Mouse (Mus musculus): ENCODE measurements around the gene Ppp1r3e. TPM values are rescaled to one million over a fixed set of nuclear protein-coding genes. Genes with fewer than 3 reads are reported as not detected.

Ppp1r3e gene
- 1.5 and 1.6 TPM in 2 replicates for polyA plus RNA-seq (2014; fragmentation: Nextera tagmentation; extraction: Ambion mirVana)

DNA sequence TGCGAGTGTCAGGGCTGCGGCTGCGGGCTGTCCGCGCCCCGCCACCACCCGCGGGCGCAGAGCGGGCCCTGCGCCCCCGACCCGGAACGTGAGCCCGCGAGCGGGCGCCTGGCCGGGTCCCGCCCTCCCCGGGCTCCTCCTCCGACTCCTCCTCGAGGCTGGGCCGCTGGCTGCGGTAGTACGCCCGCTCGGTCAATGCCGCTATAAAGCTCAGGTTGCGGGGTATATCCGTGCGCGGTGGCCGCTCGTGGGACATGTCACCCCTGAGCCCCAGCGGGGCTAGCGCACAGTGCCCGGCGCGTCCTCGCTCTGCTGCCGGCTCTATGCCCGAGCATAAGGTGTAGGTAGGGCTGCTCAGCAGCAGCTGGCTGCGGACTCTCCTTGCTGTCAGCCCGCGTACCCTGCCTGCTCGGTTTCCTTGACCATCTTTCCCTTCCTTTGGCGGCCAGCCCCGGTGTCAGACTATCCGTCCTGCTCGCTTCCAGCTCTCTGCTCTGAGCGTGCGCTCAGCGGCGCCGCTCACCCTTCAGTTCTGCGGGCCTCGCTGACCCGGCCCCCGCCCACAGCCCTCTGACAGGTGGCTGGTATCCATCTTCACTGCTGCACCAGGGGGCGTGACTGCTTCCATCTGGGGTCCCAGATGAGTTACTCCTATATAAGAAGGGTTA is at the start of gene Ppp1r3e:
Ppp1r3e (minus strand) TSS at position 503 of the 668 bp plus-strand sequence.
- Histone ChIP-seq H3K9ac (peak within 1 kb of the TSS; percentile 72), H3K27ac (ENCODE audit: low read depth) (peak within 1 kb of the TSS; percentile 55), H3K9me3 (ENCODE audit: low read depth, low read length) (no peaks in the 10 kb centered on the region), H3K4me2 (peak within 1 kb of the TSS; percentile 99), H3K4me1 (ENCODE audit: insufficient read depth) (peaks cover 6% of the 10 kb centered on the region; the same call in 1 of the 2 replicates), H3K27me3 (ENCODE audit: insufficient read depth, low read length) (peaks cover 22% of the 10 kb centered on the region), H3K36me3 (ENCODE audit: insufficient read depth) (no peaks in the 10 kb centered on the region), H3K4me3 (ENCODE audit: low read depth, low read length) (peak within 1 kb of the TSS; percentile 71)
- ATAC-seq (ENCODE audit: insufficient read depth): peak; percentile 80
- no peak for TF ChIP-seq CTCF (IDR thresholded peaks at IDR 0.05; ENCODE audit: low read depth)
- WGBS: under 1% methylated on average over 52 of the region's 61 CpGs
- DNase-seq: peak; percentile 70

DNA sequence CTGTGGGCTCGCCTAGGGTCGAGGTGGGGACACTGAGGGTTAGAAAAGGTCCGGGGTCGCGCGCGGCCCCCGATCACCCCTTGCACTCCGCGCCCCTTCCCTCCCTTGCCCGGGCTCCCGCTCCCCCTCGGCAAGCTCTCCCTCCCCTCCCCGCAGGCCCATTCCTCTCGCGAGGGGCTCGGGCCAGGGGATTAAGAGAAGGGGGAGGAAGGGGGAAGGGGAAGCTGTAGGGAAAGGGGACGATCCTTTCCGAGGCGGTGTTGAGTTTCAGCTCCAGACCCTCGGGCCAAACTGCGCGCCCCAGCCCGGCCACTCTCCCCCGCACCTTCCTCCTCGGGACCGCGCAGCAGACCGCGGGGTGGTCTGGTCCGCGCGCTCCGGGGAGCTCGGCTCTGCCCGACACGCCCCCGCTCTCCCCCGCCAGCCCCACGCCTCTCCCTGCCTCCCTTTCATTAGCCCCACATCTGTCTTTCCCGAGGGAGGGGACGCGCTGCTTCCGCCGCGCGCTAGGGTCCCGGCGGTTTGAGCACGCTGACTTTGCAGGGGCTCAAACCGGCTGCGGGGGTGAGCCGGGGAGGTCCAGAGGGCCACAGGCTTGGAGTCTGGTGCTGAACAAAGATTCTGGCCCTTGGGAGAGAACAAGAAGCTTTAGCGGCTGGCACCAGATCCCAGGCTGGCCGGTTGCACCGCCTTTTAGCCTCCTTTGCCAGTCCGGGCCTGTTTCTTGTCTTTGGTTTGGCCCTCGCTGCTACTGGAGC is 49.2 kb upstream of the Ppp1r3e start:
- Histone ChIP-seq H3K4me1 (ENCODE audit: insufficient read depth) (no peaks in the 10 kb centered on the region; the same call in 1 of the 2 replicates), H3K4me3 (ENCODE audit: low read depth, low read length) (peak overlapping the region; percentile 56), H3K27ac (ENCODE audit: low read depth) (peak overlapping the region; percentile 99), H3K9me3 (ENCODE audit: low read depth, low read length) (no peaks in the 10 kb centered on the region), H3K4me2 (peak overlapping the region; percentile 87), H3K36me3 (ENCODE audit: insufficient read depth) (no peaks in the 10 kb centered on the region; the same call in 1 of the 2 replicates), H3K27me3 (ENCODE audit: insufficient read depth, low read length) (peaks cover 7% of the 10 kb centered on the region; the same call in 1 of the 2 replicates), H3K9ac (peak overlapping the region; percentile 90)
- ATAC-seq (ENCODE audit: insufficient read depth): peak; percentile 83
- whole genome bisulfite sequencing: under 1% methylated on average over 54 of the region's 58 CpGs
- no peak for TF ChIP-seq CTCF (IDR thresholded peaks at IDR 0.05; ENCODE audit: low read depth)
- DNase-seq: peak; percentile 89

DNA sequence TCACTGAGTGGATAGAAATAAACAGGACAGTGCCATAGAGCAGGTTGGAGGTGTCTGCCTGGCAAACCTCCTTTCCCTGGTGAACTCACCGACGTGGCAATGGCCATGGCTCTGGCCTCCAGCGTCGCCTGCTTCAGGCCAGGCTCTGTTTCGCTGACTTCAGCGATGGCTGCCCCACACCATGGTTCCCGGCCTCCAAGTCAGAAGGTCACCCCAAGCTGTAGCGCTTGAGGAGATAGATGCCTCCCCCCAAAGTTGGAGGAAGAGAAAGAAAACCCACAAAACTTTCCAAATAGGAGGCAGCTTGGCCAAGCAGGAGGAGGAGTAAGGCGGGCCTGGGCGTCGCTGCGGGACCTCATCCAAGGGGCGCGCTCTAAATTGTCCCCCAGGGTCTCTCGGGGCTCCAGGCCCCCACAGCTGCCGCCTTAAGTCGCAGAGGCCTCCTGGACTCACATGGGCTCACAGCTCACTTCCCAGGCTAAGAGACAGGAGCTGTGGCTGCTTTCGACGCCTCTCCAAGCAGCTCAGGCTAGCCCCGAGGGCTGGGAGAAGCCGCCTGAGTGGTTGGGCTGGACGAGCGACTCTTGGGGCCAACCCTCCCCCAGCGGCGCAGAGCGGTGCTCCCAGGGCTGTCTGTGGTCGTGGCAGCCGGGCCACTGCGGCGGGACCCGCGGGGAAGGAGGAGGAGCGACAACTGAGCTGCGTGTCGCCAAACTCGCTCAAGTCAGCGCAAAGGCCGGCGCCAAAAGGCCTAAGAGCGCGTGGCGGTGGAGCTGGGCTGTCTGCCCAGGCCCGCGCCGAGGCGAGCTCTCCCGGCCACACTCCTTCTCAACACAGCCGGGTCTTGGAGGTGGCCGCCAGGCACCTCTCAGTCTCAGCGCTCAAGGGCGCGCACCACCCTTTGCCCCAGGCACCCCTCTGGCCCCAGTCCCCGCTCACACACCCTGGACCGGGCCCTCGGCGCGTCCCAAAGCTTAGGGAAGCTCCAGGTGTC is 48.3 kb upstream of the Ppp1r3e start, which contains the start of gene Efs:
Efs (minus strand) TSS at position 778 of the 994 bp plus-strand sequence.
- Histone ChIP-seq H3K9me3 (ENCODE audit: low read depth, low read length) (no peaks in the 10 kb centered on the region), H3K9ac (peak within 1 kb of the TSS; percentile 90), H3K4me2 (peak within 1 kb of the TSS; percentile 87), H3K36me3 (ENCODE audit: insufficient read depth) (peaks cover 7% of the 10 kb centered on the region), H3K4me3 (ENCODE audit: low read depth, low read length) (peak within 1 kb of the TSS; percentile 56), H3K27me3 (ENCODE audit: insufficient read depth, low read length) (peaks cover 7% of the 10 kb centered on the region; the same call in 1 of the 2 replicates), H3K4me1 (ENCODE audit: insufficient read depth) (no peaks in the 10 kb centered on the region; the same call in 1 of the 2 replicates), H3K27ac (ENCODE audit: low read depth) (peak within 1 kb of the TSS; percentile 99)
- peak; percentile 84 for DNase-seq
- 1% methylated on average over 50 of the region's 57 CpGs for WGBS
- no peak for TF ChIP-seq CTCF (IDR thresholded peaks at IDR 0.05; ENCODE audit: low read depth)
- peak; percentile 71 for ATAC-seq (ENCODE audit: insufficient read depth)

DNA sequence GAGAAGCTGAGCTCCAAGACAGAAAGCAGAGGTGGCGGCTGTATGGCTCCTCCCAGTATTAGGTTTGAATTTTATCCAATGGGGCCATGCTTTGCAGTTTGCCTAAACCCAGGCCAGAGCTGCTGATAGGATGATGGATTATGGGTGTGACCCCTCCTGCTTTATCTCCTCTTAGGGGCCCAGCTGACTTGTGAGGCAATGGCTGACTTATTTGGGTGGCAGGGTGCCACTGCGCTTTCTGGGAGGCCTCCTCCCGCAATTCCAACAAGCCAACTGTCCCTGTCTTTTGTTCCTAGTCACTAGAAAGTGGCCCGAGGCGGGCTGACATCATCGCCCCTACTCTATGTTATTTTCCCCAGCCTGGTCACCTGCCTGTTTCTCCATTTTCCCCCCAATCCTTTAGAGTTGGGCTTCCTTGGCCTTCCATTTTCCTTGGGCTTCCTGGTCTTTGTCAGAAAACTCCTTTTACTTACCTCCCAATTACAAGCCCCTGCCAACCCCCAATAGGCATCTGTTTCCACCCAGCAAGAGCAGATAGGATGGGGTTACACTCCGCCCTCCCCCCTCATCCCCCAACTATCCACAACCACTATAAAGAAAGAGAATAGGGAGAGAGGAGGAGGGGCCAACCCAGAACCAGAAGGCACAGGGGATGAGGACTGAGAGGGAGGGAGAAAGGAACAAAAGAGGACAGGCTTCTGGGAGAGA is 47.4 kb upstream of the Ppp1r3e start:
- Histone ChIP-seq H3K4me3 (ENCODE audit: low read depth, low read length) (peak overlapping the region; percentile 56), H3K4me2 (peak overlapping the region; percentile 87), H3K36me3 (ENCODE audit: insufficient read depth) (peaks cover 15% of the 10 kb centered on the region), H3K4me1 (ENCODE audit: insufficient read depth) (no peaks in the 10 kb centered on the region; the same call in 1 of the 2 replicates), H3K27ac (ENCODE audit: low read depth) (peak overlapping the region; percentile 99), H3K27me3 (ENCODE audit: insufficient read depth, low read length) (peaks cover 7% of the 10 kb centered on the region; the same call in 1 of the 2 replicates), H3K9ac (peak overlapping the region; percentile 90), H3K9me3 (ENCODE audit: low read depth, low read length) (no peaks in the 10 kb centered on the region)
- TF ChIP-seq CTCF (IDR thresholded peaks at IDR 0.05; ENCODE audit: low read depth): no peak
- ATAC-seq (ENCODE audit: insufficient read depth): peak; percentile 32
- DNase-seq: peak; percentile 82
- WGBS: 18% methylated on average over 7 of the region's 7 CpGs

DNA sequence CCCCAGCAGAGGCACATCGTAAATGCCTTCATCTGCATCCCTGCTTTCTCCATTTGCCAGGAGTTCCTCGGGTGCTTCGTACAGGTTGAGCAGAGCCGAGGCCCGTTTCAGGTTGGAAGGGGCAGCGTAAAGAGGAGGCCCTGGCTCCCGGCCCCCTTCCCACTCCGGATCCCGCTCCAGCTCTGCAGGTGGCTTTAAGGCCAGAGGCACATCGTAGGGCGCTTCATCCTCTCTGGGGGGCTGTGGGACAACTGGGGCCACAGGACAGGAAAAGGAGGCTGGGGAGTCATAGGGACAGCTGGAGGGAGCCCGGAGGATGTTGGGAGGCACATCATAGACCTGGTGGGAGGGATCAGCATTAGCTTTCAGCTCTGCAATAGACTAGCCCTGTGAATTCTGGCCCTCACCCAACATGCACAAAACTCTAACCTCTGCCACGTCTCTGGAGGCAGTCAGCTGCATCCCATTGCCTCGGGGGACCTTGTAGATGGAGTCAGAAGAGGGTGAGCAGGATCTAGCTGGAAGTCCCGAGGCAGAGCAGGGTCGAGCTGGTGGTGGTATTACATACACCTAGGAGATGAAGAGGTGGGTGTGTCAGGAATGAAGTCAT is 42.8 kb upstream of the Ppp1r3e start:
- H3K4me3 ChIP-seq (ENCODE audit: low read depth, low read length): no peak overlapping the region
- WGBS: 89% methylated on average over 16 of the region's 16 CpGs
- H3K4me1 ChIP-seq (ENCODE audit: insufficient read depth): no peaks in the 10 kb centered on the region
- H3K36me3 ChIP-seq (ENCODE audit: insufficient read depth): peaks cover 50% of the 10 kb centered on the region
- no peak for DNase-seq
- no peaks in the 10 kb centered on the region for H3K27me3 ChIP-seq (ENCODE audit: insufficient read depth, low read length)
- no peaks in the 10 kb centered on the region for H3K9me3 ChIP-seq (ENCODE audit: low read depth, low read length)
- no peak overlapping the region for H3K27ac ChIP-seq (ENCODE audit: low read depth)
- no peak overlapping the region for H3K9ac ChIP-seq
- ATAC-seq (ENCODE audit: insufficient read depth): no peak
- no peak for TF ChIP-seq CTCF (IDR thresholded peaks at IDR 0.05; ENCODE audit: low read depth)
- H3K4me2 ChIP-seq: no peak overlapping the region
